Mouse (Mus musculus) heart, adult 9 months (tissue): ENCODE measurements around the gene Rif1.
"Not testable (repeated sequence)": the region's sequence is repeated elsewhere in the genome, so short reads cannot be mapped to it uniquely, and the experiment has no call there.

Experiments
- DNase-seq, 2 experiments: peaks; one replicate each; pipeline ENCODE4 v3.0.0; 2022; ENCODE audit warnings: low spot score in 2 of 2

Gene Rif1

GRCm38 (mm10) chr2:52071241-52071991, 1.2 kb upstream of the Rif1 start:
- DNase-seq: no peak

- peak in 1 of 2 experiments; percentile 2 for DNase-seq
These were observed 554 bp upstream of the Rif1 start for GRCm38 (mm10) chr2:52072065-52072490.

DNA sequence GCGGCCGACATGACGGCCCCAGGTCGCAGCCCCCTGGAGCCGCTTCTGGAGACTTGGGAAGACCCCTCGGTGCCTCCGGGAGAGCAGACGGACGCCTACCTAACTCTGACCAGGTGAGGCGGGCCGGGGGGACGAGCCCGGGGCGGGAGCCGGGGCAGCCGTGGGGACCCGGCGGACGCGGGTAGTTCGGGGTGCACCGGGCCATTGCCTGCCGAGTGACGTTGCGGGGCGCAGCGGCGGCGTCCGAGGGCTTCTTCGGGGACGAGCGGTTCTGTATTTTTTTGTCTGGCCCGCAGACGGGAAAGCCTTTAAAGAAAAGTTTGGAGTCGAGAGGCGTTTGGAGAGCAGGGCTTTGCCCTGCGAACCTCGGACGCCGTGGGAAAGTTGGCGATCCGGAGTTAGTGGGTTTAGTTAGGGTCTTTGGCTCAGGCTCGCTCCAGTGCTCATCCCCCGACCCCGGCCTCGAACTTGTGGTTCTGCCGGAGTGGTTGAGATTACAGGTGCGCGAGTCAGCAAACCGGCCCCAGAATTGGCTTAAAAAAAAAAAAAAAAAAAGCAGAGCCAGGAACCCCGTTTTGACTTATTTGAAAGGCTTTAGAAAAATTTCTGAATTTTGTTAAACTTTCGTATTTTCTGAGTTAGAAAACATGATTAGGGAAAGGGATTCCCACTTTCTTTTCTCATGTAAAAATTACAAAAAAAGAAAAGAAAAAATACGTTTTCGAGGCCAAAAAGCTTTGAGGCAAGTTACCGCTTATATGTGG, 691 bp downstream of the Rif1 start:
- DNase-seq: peak in 1 of 2 experiments; percentile 21

DNA sequence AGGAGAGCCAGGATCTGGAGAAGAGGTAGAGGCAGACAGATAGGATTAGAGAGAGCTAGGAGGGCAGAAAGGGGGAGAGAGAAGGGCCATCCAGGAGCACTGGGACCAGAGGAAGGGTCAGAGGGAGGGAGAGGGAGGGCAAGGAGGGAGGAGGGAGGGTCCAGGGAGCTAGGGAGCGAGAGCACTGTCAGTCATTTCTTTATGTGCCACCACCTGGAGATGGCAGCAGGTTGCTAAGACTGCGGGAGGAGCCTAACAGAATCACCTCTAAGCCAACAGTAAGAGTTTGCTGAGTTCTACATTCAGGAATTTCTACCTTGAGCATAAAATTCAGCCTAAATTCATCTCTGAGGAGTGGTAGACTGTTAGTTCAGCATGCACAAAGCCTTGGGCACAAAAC, 6.0 kb downstream of the Rif1 start:
- no peak for DNase-seq

DNA sequence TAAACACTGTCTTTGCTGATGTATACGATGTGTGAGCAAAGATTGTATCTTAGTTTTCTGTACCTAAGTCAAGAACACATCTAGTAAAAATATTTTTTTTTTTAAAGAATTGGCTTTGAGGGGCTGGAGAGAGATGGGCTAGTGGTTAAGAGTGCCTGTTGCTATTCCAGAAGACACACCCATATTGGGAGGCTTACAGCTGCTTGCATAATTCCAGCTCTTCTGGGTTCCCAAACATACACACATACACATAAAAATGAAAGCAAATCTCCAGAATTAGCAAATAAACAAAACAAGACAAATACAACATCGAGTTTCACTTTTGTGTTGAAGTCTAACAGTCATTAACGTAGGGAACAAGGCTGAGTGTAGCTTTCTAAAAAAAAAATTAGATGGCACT, 11.4 kb downstream of the Rif1 start:
- no peak for DNase-seq

GRCm38 (mm10) chr2:52084571-52084970, 11.9 kb downstream of the Rif1 start:
- no peak for DNase-seq

GRCm38 (mm10) chr2:52114086-52114485, 41.5 kb downstream of the Rif1 start:
- no peak for DNase-seq

DNA sequence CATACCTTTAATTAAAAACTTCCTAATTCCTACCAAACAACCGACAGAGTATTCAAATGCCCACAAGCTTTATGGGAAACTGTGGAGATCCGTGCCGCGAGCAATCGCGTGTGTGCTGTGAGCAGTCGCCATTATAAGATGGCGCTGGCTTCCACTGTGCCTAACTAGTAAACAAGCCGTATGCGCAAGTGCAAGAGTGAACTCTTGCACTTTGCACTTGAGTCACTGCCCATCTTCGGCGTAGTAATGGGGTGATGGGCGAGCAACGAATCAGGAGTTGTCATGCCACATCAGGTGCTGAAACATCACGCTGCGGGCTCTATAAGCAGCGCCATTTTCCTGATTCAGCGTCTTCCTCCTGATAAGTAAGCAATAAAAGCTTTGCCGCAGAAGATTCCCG, 58.7 kb downstream of the Rif1 start:
- not testable (repeated sequence) for DNase-seq

GRCm38 (mm10) chr2:52133351-52133750, 60.7 kb downstream of the Rif1 start:
- DNase-seq: peak; percentile 5 to 26

DNA sequence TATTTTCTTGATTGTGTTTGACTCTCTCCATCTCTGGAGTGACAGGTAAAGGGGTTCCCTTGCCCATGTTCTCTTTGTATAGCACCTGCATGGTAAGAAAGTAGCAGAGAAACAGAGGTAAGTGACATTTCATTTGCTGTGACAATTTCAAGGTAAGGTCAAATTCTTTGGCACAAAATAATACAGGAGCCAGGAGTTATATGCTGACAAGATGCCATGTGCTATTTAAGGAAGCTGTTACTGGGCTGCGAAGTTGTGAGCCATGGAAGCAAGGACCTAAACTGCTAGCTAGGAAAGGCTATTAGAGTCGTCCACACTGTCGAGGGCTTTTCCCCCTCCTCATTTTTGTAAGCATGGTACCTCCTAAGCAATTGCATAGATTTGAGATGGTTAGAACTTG, 80.4 kb downstream of the Rif1 start:
- DNase-seq: peak; percentile 10 to 19

DNA sequence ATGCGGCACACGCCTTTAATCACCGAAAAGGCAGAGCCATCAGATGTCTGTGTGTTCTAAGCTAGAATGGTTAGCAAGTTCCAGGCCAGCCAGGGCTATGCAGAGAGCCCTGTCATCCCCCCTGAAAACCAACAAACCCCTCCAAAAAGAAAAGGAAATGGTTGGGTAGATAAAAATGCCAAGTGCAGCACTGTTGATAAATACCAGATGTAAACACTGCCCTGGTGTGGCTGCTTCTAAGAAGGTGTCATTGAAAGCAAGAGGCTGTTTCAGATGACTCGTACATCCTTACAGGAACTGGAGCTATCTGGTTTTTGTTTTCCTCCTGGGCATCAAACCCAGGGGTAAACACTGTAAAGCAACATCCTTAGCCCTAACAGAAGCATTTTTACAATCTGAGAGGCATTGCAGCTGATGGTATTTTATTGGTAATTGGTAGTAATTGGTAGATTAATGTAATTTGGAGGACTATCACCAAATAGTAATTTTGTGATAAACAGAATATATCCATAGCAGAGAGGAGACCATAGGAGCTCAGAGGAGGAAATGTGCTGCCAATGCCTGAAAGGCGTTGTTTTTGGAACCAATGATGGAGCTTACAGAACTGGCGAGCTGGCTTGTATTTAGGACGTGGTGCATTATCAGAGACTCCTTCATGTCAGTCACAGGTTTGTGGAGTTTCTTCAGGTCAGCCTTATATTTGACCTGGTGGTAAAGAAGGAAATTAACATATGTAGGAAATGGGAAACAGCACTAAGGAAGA, 96.8 kb downstream of the Rif1 start:
- DNase-seq: no peak
